Mouse (Mus musculus) gastrocnemius, postnatal 25 days (tissue): Measurements from ENCODE around the gene Pdcd4. TPM values are rescaled to one million over a fixed set of nuclear protein-coding genes. Genes with fewer than 3 reads are reported as not detected.

Source experiments
- DNase-seq: peaks from one replicate; pipeline ENCODE4 v3.0.0; 2022
- total RNA-seq, 2 experiments: library from RNA; stranded (reverse); gene quantifications; 1 replicate in 1 of 2; 2 replicates in 1 of 2; pipeline ENCODE4 v1.2.3; 2021

Pdcd4 gene
- total RNA-seq, 2 experiments from 2014 or later, result 11.7 to 21.0 TPM

DNA sequence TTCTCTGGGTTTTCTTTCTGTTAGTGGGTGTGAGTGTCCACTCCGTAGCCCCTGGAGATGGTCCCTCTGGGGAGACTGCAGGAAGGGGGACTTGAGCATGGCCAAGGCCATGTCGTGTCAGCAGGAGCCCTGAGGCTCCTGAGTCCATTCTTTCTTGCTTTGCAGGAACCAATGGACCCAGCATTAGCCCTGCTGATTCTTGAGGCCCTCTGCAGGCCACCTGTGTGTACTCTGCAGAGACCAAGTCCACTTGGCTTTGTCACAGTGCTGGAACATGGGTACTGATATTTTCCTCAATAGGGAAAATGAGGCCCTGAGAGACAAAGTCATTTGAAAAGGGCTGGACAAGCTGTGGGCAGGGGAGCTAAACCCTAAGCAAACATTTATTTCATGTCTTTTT is 21.5 kb upstream of the Pdcd4 start:
- DNase-seq, result no peak

DNA sequence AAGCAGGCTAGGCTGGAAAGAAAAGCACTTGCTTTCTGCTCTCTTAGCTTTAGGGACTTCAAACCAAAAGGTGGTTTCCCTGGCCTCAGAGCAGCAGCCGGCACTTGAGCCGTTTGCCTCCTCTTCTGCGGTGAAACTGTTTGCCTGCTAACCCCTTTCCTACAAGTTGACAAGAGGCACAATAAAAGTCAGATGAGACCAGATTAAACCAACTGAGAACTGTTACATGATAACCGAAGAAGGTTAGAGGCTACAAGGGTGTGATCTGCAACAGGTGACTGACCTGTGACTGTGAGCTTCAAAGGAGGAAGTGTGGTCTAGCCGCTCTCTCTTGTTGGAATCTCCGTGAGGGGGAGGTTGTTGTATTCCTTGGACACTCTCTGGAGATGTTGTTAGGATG is 20.5 kb upstream of the Pdcd4 start:
- DNase-seq, result no peak

- no peak for DNase-seq
Observed at GRCm38 (mm10) chr19:53872994-53873713, 18.9 kb upstream of the Pdcd4 start.

DNA sequence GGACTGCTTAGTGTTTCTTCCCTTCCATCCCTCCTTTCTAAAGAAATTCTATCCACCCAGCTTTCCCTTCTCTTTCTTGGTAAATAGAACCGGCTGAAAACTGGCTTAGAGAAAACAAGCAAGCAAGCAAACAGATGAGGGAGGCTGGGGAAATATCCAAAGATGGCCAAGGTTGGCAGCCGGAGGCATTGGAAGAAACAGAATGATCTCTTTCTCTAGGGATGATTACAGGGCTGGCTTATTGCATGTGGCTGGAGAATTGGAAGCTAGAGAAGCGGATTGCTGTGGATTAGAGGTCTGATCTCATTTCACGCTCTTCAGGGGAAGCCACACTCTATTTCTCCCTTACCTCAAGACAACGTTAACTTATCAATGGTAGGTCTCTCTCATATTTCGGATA is 16.8 kb upstream of the Pdcd4 start:
- DNase-seq, result no peak

- no peak for DNase-seq
Observed at GRCm38 (mm10) chr19:53877779-53878178, 14.3 kb upstream of the Pdcd4 start.

DNA sequence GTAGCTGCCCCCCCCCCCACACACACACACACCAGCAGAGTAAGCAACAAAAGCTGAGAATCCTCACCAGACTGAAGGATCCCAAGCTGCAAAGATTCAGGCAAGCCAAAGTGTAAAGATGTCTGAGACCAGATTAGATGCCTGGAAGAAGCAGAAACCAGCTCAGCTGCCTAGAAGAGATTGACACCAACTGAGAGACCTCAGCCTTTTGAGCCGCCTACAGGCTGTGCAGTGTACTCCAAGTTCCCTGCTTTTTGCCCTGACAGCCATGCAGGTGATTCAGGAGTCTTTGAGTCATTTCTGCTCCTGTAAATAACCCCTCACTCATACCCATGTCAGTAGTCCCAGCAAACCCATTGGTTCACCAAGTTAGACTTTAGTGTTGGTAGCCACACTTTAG is 11.6 kb upstream of the Pdcd4 start:
- DNase-seq, result no peak

DNA sequence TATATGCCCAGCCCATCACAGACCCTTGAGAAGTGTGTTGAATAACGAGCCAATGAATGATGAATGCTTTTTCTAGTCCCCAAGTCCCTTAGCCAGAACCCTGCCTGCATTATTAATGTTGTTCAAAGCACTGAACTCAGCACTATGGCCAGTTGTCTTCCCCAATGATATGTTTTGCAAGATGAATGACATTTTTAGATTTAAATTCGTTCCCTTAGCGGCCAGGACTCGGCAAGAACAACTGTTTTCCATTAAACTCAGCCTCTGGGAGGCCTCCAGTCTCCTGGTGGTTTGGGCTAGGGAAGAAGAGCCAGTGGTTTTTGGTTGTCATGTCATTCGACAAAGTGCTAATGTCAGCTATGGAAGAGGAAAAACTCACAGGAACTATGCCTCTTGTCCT is 10.2 kb upstream of the Pdcd4 start:
- no peak for DNase-seq

- no peak for DNase-seq
Observed at GRCm38 (mm10) chr19:53885450-53885849, 6.6 kb upstream of the Pdcd4 start.

GRCm38 (mm10) chr19:53886576-53887370 is 5.3 kb upstream of the Pdcd4 start:
- no peak for DNase-seq

DNA sequence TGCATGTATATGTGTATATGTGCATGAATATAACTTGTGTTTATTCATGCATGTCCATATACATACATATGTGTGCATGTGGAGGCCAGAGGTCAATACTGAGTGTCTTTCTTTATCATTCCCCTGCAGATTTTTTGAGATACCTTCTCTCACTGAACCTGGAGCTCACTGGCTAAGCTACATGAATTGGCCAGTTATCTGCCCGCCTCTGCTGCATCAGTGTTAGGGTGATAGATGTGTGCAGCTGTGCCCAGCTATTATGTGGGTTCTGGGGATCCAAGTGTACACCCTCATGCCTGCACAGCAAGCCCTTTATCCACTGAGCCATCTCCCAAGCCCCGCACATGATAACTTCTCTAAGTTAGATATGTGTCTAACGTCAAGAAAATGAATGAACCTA is 4.2 kb upstream of the Pdcd4 start:
- DNase-seq, result no peak

DNA sequence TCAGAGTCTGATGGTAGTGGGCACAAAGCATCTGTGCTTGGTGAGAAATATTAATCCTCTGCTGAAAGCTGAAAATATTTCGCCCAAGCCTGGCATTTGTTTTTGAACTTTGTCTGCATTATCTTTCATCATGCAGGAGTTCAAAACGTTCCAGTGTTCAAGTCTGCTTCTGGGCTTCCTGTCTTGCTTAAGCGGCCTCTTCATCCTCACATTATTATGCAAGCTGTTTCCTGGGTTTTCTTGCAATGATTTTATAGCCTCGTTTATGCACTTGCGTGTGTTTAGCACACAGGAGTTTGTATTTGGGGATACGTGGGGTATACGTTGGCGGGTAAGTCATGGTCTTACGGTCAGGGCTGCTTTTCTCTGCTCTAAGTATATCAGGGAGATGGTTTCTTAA is 3.7 kb upstream of the Pdcd4 start:
- no peak for DNase-seq

DNA sequence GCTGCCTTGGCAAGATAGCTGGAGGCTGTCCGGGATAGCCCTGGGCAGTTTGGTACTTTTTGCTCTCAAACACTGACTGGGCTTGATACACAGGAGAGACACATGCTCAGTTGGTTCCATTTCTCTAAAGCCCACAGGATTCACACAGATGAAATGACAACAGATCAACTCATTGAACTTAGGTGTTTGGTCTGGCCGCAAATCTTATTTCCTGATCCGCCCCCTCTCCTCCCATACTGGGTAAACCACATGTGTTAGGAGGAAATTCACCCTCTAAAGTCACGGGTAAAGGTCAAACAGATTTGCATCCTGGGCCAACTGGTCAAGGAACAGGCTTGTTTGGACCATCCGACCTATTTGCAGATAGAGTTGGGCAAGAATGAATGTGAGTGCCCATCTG is 2.5 kb upstream of the Pdcd4 start:
- DNase-seq, result no peak

DNA sequence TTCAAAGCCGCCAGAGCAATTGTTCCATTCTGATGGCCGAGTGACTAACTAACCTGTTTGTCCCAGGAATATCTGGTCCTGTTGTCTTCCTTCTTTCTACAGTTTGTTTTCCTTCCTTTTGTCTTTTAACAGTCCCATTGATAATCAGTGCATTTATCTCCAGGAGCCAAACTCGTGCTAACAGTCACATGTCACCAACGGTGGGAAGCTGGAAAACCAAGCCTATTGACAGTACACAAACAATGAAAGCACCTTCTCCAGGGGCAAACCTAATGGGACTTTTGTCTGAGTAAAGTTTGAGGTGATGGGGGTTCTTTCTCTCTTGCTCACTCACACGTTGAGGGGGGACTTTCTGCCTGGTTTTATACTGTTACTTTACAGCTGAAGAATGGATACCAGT is 1.8 kb upstream of the Pdcd4 start:
- no peak for DNase-seq

- DNase-seq, result peak; percentile 37
Observed at GRCm38 (mm10) chr19:53890781-53891251, 1.2 kb upstream of the Pdcd4 start.

DNA sequence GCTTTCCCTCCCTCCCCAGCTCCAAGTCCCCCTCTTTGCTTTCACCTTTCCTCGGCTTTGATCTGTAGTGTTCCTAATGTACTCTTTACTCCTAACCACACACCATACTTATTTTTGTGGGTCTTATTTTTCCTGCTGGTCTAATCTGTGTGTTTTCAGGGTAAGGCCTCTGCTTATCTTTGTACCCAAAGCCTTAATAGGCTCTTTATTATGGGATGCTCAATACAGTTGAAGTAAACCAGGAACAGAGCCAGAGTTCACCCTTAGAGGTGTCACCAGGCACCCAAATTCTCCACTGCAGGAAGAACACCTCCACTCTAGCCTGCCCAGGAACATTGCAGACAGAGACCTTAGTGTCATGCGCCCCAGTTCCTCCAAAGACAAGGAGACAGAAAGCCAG is 462 bp upstream of the Pdcd4 start:
- DNase-seq, result no peak

DNA sequence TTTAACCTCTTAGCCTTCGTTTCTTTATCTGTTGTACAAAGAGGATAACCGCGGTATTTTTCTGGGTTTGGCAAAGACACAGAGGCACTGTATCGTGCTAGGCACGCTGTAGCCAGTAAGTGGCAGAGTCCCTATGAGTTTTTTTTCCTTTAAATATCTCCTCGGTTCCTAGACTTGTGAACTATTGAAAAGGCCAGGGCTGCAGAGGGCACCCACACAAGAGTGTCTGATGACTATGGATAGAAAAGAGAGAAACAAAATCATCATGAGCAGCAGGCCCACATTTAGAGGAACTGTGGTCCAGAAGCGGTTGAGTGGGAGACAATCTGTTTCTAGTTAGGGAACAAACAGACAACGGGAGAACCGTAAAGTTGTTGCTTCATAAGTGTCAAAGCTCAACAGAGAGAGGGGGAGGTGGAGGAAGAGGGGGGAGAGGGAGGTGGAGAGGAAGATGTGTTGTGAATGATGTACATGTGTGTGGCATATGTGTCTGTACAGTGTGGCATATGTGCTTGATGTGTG is 868 bp downstream of the Pdcd4 start:
- DNase-seq, result no peak

DNA sequence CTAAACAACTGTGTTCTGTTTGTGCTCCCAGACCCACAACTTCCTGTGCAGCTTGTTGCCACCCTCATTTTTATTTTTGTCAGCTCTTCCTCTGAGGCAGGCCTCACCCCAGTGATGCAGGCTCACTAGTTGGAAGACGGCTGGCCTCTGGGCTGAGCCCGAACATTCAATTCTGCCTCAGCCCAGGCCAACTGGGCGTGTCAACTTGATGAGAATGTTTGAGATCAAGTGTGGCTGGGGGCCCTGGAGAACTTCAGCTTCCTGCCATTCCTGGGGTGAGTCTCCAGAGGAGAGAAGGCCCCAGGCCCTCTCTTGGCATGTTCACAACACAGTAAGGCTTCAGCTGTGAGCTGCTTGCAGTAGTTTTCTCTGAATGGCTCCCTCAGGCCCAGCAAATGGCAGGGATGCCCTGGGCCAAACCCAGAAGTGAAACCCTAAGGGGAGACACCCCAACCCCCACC is 1.7 kb downstream of the Pdcd4 start:
- DNase-seq, result peak; percentile 74

GRCm38 (mm10) chr19:53894538-53895121 is 2.6 kb downstream of the Pdcd4 start:
- peak; percentile 46 for DNase-seq

GRCm38 (mm10) chr19:53898046-53898445 is 6.0 kb downstream of the Pdcd4 start:
- DNase-seq, result no peak

DNA sequence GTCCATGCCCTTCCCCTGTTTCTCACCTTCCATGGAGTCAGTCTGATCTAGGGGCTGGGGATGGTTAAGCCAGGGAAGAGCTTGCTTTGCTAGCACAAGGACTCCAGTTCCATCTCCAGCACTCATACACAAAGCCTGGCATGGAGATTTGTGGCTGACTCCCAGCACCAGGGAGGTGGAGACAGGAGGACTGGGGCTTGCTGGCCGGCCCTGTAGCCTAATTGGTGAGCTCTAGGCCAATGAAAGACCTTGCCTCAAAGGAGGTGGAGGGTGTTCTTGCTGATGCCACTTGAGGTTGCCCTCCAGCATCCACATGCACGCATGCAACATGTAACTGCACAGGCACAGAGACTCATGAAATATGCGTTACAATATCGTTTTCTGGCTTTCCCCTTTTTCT is 6.5 kb downstream of the Pdcd4 start:
- DNase-seq, result no peak

GRCm38 (mm10) chr19:53898970-53899900 is 7.2 kb downstream of the Pdcd4 start:
- DNase-seq, result no peak
